Mouse (Mus musculus) cortical plate, adult 2 months (tissue): ENCODE data around the gene 4933427I04Rik. TPM values are rescaled to one million over a fixed set of nuclear protein-coding genes. Genes with fewer than 3 reads are reported as not detected.

ENCODE experiments used
- H3K27ac ChIP-seq: fragments of 200-500 bp; 2 replicates; pipeline ENCODE4 v1.5.1; 2012; ENCODE audit warnings: low read length, control low read depth, inconsistent platforms; ENCODE audit not compliant: insufficient read depth
- H3K4me1 ChIP-seq: fragments of 200-500 bp; 2 replicates; pipeline ENCODE4 v1.6.1; 2011; ENCODE audit warnings: low read length; ENCODE audit not compliant: control insufficient read depth, insufficient read depth
- H3K4me3 ChIP-seq: fragments of 200-500 bp; 2 replicates; pipeline ENCODE4 v1.5.1; 2011; ENCODE audit warnings: mild to moderate bottlenecking, low read length, control low read depth; ENCODE audit not compliant: insufficient read depth
- CTCF ChIP-seq: fragments of 200-500 bp; IDR thresholded peaks from 2 replicates; pipeline ENCODE4 v1.5.1; 2011; ENCODE audit warnings: mild to moderate bottlenecking, control low read depth, low read length; ENCODE audit not compliant: insufficient read depth; ENCODE audit errors: extremely low read depth
- POLR2A ChIP-seq: fragments of 200-500 bp; IDR thresholded peaks from 2 replicates; pipeline ENCODE4 v1.6.1; 2011; ENCODE audit warnings: mild to moderate bottlenecking, low read length, control low read depth; ENCODE audit not compliant: insufficient read depth; ENCODE audit errors: extremely low read depth
- polyA plus RNA-seq: library from polyadenylated mRNA; depleted of rRNA; stranded (reverse); fragments of >200 nt; gene quantifications from 2 replicates; pipeline ENCODE4 v1.2.3, GENCODE M21; 2012; rRNA removed

Gene 4933427I04Rik
- polyA plus RNA-seq, 1 experiment = not detected

DNA sequence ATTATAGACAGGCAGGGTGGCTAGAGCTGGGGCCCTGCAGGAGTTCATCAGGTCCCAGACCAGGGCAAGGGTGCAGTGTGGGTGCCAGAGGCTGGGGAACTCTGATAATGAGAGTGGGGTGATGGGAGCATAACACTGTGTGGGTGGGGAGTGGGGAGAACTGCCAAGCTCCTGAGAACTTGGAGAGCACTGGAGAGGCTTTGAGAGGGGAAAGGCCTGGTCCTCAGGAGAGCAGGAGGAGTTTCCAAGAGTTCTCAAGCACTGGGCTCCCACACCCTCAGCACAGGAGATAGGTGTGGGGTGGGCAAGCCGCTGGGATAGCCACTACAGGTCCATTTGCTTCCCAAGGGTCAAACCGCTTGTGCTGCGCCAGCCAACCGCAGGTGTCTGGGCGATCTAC is 34.2 kb downstream of the 4933427I04Rik start:
- Histone ChIP-seq H3K4me3 (no peak overlapping the region), H3K27ac (no peak overlapping the region), H3K4me1 (no peaks in the 10 kb centered on the region)
- no peak for TF ChIP-seq CTCF
- no peak for TF ChIP-seq POLR2A

DNA sequence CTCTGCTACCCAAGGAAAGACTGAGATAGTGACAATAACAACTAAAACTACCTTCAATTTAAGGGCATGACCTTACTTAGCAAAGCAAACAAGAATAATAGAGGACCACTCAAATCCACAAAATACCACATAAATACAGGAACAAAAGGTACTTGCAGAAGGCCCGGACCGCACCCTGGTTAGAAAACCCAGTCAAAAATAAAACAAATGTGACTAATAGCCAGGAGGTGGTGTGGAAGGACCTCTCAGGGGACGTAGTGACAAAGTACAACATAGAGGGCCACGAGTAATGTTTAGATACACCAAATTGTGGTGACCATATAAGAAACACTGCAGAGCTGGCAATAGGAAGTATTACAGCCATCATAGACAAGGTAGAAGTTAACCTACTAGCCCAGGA is 34.8 kb downstream of the 4933427I04Rik start:
- Histone ChIP-seq H3K4me1 (no peaks in the 10 kb centered on the region), H3K27ac (no peak overlapping the region), H3K4me3 (no peak overlapping the region)
- TF ChIP-seq CTCF = no peak
- no peak for TF ChIP-seq POLR2A

DNA sequence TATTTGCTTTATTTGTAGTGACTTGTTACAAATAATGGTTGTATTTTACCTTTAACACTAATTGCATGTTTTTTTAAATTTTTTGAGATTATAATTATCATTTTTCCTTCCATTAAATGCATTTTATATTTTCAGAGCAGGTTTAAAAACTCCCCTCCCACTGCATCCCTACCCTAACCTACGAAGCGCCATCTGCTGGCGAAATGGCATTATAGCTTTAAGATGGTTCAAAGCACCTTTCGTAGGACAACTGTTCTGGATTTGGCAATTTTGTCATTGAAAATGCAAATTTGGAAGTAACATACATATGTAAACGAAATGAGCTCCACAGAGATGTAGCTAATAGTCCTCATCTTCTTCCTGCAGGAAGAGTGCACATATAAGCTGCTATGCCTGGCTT is 39.2 kb downstream of the 4933427I04Rik start:
- TF ChIP-seq CTCF (peak; percentile 78), POLR2A (no peak)
- no peaks in the 10 kb centered on the region for H3K4me1 ChIP-seq
- H3K27ac ChIP-seq = no peak overlapping the region
- H3K4me3 ChIP-seq = no peak overlapping the region

DNA sequence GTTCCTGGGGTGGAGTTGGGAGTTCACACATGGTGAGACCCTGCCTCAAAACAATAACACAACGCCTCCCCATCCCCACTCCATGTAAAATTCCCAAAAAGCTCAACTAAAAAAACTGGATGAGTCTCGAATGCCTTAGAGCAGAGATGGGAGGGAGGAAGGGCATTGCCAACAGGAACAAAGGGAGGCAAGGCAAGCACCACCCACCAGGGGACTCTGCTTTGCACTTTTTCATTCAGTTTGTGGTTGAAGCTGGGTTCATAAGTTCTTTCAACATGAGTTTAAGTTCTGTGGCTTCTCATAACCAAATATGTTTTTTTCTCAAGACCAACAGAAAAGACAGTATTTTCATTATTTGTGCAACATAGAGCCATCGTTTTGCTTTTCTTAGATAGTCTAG is 44.0 kb downstream of the 4933427I04Rik start:
- Histone ChIP-seq H3K4me1 (no peaks in the 10 kb centered on the region), H3K4me3 (no peak overlapping the region)
- TF ChIP-seq CTCF (no peak), POLR2A (no peak)

DNA sequence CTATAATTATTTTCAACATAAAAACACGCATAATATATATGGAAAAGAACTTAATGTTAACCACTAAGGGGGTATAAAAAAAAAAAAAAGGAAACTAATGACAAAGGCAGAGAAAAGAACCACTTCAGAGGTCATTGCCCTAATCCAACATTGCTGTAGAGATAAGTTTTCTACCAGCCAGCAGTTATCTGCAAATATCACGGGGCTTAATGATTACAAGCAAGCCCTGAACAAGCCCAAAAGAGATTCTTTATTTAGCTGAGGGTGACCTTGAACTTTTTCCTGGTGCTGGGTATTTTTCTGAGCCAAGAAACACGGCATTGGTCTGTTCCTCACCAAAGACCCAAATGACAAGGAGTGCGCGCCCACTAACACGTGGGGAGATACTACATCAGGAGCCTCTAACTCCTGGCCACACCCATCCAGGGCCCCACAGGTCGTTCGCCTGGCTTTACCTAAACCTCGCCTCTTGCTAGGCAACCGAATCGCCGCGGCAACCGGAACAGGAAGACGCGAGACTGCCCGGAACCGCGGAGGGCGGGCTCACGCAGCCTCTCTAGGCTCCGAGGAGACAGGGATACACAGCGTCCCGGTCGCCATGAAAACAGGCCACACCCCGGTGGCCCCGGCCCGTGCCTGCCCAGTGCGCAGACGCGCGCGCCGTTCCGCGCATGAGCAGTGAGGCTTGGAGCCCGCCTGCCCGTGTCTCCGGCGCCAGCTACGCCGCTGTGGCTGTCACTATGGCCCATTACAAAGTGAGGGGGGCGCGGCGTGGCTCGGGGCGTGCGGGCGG is 45.0 kb downstream of the 4933427I04Rik start, which contains the start of gene Mycbp:
TSS of gene Mycbp (plus strand) at position 500 of the 793 bp plus-strand sequence.
- Histone ChIP-seq H3K4me3 (peak within 1 kb of the TSS; percentile 49), H3K27ac (no peak within 1 kb of the TSS), H3K4me1 (no peaks in the 10 kb centered on the region)
- TF ChIP-seq CTCF (no peak), POLR2A (peak; percentile 56; the same call in 1 of the 2 replicates)

More for the DNA sequence above, 44.0 kb downstream of the 4933427I04Rik start:
- H3K27ac ChIP-seq = no peak overlapping the region

DNA sequence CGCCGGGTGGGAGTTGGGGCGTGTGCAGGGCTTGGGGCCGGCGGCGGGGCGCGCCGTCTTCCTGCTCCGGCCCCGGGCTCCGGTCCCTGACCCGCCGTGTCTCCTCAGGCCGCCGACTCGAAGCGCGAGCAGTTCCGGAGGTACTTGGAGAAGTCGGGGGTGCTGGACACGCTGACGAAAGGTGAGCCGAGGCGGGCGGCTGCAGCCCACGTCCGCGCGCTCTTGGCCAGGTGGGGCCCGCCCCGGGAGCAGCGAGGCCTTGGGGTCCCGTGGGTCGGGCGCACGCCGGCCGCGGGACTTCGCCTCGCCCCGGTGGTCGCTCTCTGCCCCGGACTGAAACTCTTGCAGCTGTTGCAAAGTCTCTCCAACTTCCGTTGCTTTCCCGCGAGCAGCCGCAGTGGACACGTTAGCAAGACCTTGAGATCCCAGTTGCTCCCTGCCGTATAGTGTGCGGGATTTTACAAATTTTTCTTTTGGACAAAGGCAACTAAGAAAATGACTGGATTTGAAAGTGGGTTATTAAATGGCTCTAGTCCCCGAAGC is 45.7 kb downstream of the 4933427I04Rik start:
- Histone ChIP-seq H3K4me3 (peak overlapping the region; percentile 49), H3K27ac (no peak overlapping the region), H3K4me1 (no peaks in the 10 kb centered on the region)
- TF ChIP-seq POLR2A = no peak
- TF ChIP-seq CTCF = no peak

DNA sequence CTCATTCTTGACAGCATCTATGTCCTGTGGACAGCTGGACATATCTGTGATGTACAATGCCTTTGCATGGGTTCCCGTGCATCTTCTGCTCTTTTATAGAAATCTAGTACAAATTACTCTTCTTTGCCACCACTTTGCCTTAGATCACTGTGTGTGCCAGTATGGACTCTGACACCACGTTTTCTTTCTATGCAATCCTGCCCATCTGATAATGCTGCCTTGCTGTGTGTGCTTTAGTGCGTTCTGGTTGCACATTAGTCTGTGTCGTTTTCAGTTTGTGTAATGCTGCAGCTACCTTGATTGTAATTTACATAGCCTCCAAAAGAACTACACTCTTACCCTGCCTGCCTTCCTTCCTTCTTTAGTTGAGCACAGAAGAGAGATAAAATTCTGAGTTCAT is 52.0 kb downstream of the 4933427I04Rik start:
- H3K4me3 ChIP-seq = no peak overlapping the region
- TF ChIP-seq CTCF (no peak), POLR2A (no peak)
- H3K27ac ChIP-seq = no peak overlapping the region
- H3K4me1 ChIP-seq = no peaks in the 10 kb centered on the region; the same call in 1 of the 2 replicates

DNA sequence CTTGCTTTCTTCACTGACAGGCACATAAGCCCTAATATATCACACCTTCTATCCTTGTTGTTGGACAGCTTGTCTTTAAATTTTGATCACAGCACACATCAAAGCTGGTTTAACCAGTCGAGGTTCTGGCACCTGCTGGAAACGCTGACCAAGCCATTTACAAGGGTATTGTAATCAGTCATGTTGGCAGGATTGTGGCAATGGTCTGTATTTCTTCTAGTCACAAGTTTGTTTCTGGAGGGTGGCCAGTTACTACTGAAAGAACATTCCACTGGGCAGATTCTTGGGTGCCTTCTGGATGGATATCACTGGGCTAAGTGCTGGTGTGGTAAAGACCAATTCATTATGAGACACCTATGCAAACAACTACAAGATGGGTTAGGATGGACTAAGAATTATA is 53.0 kb downstream of the 4933427I04Rik start:
- no peak overlapping the region for H3K4me3 ChIP-seq
- no peaks in the 10 kb centered on the region; the same call in 1 of the 2 replicates for H3K4me1 ChIP-seq
- H3K27ac ChIP-seq = no peak overlapping the region
- TF ChIP-seq POLR2A (no peak), CTCF (no peak)

Other genes starting within 250 kb of the 4933427I04Rik start
- 137 and 141 TPM in 2 replicates for gene Macf1, start 175.3 kb upstream of the 4933427I04Rik start, polyA plus RNA-seq
- gene Ndufs5, start 141.5 kb upstream of the 4933427I04Rik start, polyA plus RNA-seq = 460 and 497 TPM in 2 replicates
- 53.0 and 55.7 TPM in 2 replicates for gene Akirin1, start 109.3 kb upstream of the 4933427I04Rik start, polyA plus RNA-seq
- gene Rhbdl2, start 71.8 kb upstream of the 4933427I04Rik start, polyA plus RNA-seq = 1.3 TPM in 2 replicates
- gene Mycbp, start 45.2 kb downstream of the 4933427I04Rik start, polyA plus RNA-seq = 10.5 and 17.1 TPM in 2 replicates
- 72.9 and 73.0 TPM in 2 replicates for gene Rragc, start 57.8 kb downstream of the 4933427I04Rik start, polyA plus RNA-seq
- not detected in 2 replicates for gene 4930535I16Rik, start 58.3 kb downstream of the 4933427I04Rik start, polyA plus RNA-seq